Mouse (Mus musculus) heart, embryonic 14.5 days (tissue): ENCODE data around the gene Cblb. TPM values are rescaled to one million over a fixed set of nuclear protein-coding genes. Genes with fewer than 3 reads are reported as not detected.

ENCODE experiments used
- ATAC-seq: fragments of 200-750 bp; cut with Nextera tagmentation; 2 replicates; pipeline ENCODE4 v1.8.0; 2017; ENCODE audit warnings: low read depth, moderate TSS enrichment; ENCODE audit not compliant: insufficient number of reproducible peaks, insufficient read depth, low FRiP score
- H3K27ac ChIP-seq, 2 experiments: fragments of 200-500 bp in 1 of 2; fragments of 300-500 bp in 1 of 2; sonication (generic) in 1 of 2; replicated peaks in 1 of 2; 2 replicates each; pipeline ENCODE4 v1.5.1; 2012 to 2014; ENCODE audit warnings: low read depth in 2 of 2, low read length in 2 of 2, control low read depth in 1 of 2, mild to moderate bottlenecking in 1 of 2, mixed read lengths in 1 of 2; ENCODE audit not compliant: control insufficient read depth in 1 of 2, insufficient read depth in 1 of 2
- H3K27me3 ChIP-seq: fragments of 300-500 bp; sonication (generic); 2 replicates; pipeline ENCODE4 v1.6.1; 2014; ENCODE audit warnings: mild to moderate bottlenecking, low read length, control low read depth; ENCODE audit not compliant: control insufficient read depth, insufficient read depth
- H3K36me3 ChIP-seq: fragments of 300-500 bp; sonication (generic); 2 replicates; pipeline ENCODE4 v1.6.1; 2014; ENCODE audit warnings: mild to moderate bottlenecking, control low read depth, low read length, mixed read lengths; ENCODE audit not compliant: control insufficient read depth, insufficient read depth
- H3K4me1 ChIP-seq, 2 experiments: fragments of 200-500 bp in 1 of 2; fragments of 300-500 bp in 1 of 2; sonication (generic) in 1 of 2; 2 replicates each; pipeline ENCODE4 v1.6.1; 2012 to 2014; ENCODE audit warnings: low read length in 2 of 2, control low read depth in 1 of 2, mixed read lengths in 1 of 2; ENCODE audit not compliant: control insufficient read depth in 2 of 2, insufficient read depth in 2 of 2
- H3K4me2 ChIP-seq: fragments of 300-500 bp; sonication (generic); 2 replicates; pipeline ENCODE4 v1.6.1; 2014; ENCODE audit warnings: mild to moderate bottlenecking, low read length
- H3K4me3 ChIP-seq, 2 experiments: fragments of 200-500 bp in 1 of 2; fragments of 300-500 bp in 1 of 2; sonication (generic) in 1 of 2; 2 replicates each; pipeline ENCODE4 v1.5.1; 2012 to 2014; ENCODE audit warnings: low read length in 2 of 2, mild to moderate bottlenecking in 2 of 2, control low read depth in 1 of 2, low read depth in 1 of 2, moderate library complexity in 1 of 2; ENCODE audit not compliant: control insufficient read depth in 1 of 2, insufficient read depth in 1 of 2
- H3K9ac ChIP-seq: fragments of 300-500 bp; sonication (generic); 2 replicates; pipeline ENCODE4 v1.6.1; 2014; ENCODE audit warnings: mild to moderate bottlenecking, low read length
- H3K9me3 ChIP-seq: fragments of 300-500 bp; sonication (generic); 2 replicates; pipeline ENCODE4 v1.6.1; 2016; ENCODE audit warnings: low read length, control low read depth; ENCODE audit not compliant: control insufficient read depth
- WGBS: fragments of 180-500 bp; shearing (Covaris S2); extraction: QIAGEN DNeasy Blood & Tissue Kit; methylation state at CpG from one replicate; pipeline ENCODE4 v1.1.7; 2014; 5-methylcytosine and 5-hydroxymethylcytosine counted together
- polyA plus RNA-seq: library from polyadenylated mRNA; unstranded; fragments of >200 nt; fragmentation: Nextera tagmentation; extraction: Ambion mirVana; gene quantifications from 2 replicates; pipeline ENCODE4 v1.2.1, GENCODE M21; 2014

The Cblb gene
- 13.3 and 14.0 TPM in 2 replicates for polyA plus RNA-seq

GRCm38 (mm10) chr16:52031091-52031689 lies at the start of gene Cblb:
Gene Cblb (plus strand): TSS chr16:52031225.
- H3K36me3 ChIP-seq: peaks cover 16% of the 10 kb centered on the region
- WGBS: under 1% methylated on average over 38 of the region's 38 CpGs
- H3K27ac ChIP-seq: peak within 1 kb of the TSS; percentile 97
- peak within 1 kb of the TSS; percentile 95 for H3K9ac ChIP-seq
- peak; percentile 99 for ATAC-seq
- peak within 1 kb of the TSS; percentile 73 for H3K4me2 ChIP-seq
- H3K4me1 ChIP-seq: peaks cover 5 to 24% of the 10 kb centered on the region in 2 experiments
- H3K27me3 ChIP-seq: no peaks in the 10 kb centered on the region
- H3K9me3 ChIP-seq: no peaks in the 10 kb centered on the region
- peak within 1 kb of the TSS; percentile 58 to 91 for H3K4me3 ChIP-seq

DNA sequence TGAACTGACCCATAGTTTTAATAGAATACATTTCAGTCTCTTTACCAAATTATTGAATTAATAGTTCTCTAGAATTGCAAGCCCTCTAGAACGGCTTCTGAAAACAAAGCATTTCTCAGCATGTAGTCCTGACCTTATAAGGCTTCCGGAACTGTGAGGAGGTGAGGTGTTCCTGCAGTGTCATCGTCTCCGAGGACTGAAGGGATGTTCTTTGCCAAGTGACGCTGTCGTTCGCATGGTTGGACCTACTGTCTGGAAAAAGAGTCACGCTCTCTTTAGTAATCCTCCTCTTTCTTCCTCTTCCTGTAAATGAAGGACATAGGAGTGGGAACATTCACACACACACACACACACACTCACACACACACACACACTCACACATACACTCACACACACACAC lies 45.6 kb upstream of the Cblb start:
- Histone ChIP-seq H3K4me1 (peaks cover 3 to 7% of the 10 kb centered on the region in 2 experiments; a peak in 3 of 4 replicates), H3K27me3 (no peaks in the 10 kb centered on the region), H3K9ac (no peak overlapping the region), H3K27ac (no peak overlapping the region), H3K4me3 (no peak overlapping the region), H3K9me3 (no peaks in the 10 kb centered on the region), H3K4me2 (peak overlapping the region; percentile 27), H3K36me3 (no peaks in the 10 kb centered on the region)
- 49% methylated on average over 8 of the region's 8 CpGs for WGBS
- no peak for ATAC-seq

- H3K4me3 ChIP-seq: no peak overlapping the region
- ATAC-seq: no peak
- H3K4me1 ChIP-seq: peaks cover 3 to 7% of the 10 kb centered on the region in 2 experiments; a peak in 3 of 4 replicates
- no peaks in the 10 kb centered on the region for H3K36me3 ChIP-seq
- no peaks in the 10 kb centered on the region for H3K27me3 ChIP-seq
- no peak overlapping the region for H3K9ac ChIP-seq
- no peaks in the 10 kb centered on the region for H3K9me3 ChIP-seq
- no peak overlapping the region for H3K27ac ChIP-seq
- H3K4me2 ChIP-seq: no peak overlapping the region
- 37% methylated on average over 3 of the region's 3 CpGs for WGBS
Observed at GRCm38 (mm10) chr16:51986207-51986606, 44.8 kb upstream of the Cblb start.

DNA sequence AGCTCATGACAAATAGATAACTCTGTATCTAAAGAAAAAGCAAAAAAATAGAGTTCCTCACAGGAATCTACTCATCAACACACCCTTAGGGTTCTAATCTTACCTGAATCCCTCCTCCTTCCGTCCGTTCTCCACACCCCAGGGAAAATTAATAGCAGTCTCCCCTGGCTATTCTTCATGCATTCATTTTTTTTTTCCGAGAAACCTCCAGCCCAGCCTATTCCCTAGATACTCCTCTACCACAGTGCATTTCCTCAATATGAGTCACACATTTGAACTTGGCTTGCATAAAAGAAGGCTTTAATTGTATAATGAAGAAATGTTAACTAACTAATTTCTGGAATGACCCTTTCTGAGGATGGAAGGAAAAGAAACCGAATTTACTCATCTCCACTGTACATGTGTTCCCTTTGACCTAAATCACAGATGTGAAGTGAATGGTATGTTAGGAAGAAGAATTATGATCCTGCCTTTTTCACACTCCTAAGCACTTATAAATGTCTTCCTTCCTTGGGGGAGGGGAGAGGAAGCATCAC lies 43.9 kb upstream of the Cblb start:
- Histone ChIP-seq H3K4me3 (no peak overlapping the region), H3K27ac (no peak overlapping the region)
- ATAC-seq: no peak

DNA sequence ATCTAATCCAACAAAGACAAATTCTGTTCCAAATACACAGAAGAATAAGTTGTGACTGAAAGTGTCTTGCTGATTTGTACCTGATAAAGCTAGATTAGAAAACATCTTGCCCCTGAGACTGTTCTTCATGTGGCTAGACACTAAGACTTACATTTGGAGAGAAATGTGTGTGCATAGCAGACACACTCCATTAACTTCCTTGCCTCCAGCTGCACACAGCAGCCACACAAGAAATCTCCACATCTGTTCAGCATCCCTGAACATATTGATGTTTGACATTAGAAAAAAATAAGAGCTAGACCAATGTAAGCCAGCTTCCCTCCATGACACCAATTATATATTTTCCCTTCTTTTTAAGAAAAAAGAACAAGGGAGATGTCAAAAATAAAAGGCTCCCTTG lies 43.0 kb upstream of the Cblb start:
- H3K27ac ChIP-seq: no peak overlapping the region
- no peak for ATAC-seq
- H3K9ac ChIP-seq: no peak overlapping the region
- H3K36me3 ChIP-seq: no peaks in the 10 kb centered on the region
- peaks cover 3 to 7% of the 10 kb centered on the region in 2 experiments; a peak in 3 of 4 replicates for H3K4me1 ChIP-seq
- no peak overlapping the region for H3K4me3 ChIP-seq
- H3K4me2 ChIP-seq: no peak overlapping the region
- H3K27me3 ChIP-seq: no peaks in the 10 kb centered on the region
- H3K9me3 ChIP-seq: no peaks in the 10 kb centered on the region

More for the DNA sequence above, 43.9 kb upstream of the Cblb start:
- no peaks in the 10 kb centered on the region for H3K9me3 ChIP-seq
- H3K9ac ChIP-seq: no peak overlapping the region
- no peak overlapping the region for H3K4me2 ChIP-seq
- H3K4me1 ChIP-seq: peaks cover 3 to 7% of the 10 kb centered on the region in 2 experiments; a peak in 3 of 4 replicates
- 77% methylated on average over 4 of the region's 4 CpGs for WGBS
- H3K27me3 ChIP-seq: no peaks in the 10 kb centered on the region
- H3K36me3 ChIP-seq: no peaks in the 10 kb centered on the region

- H3K9me3 ChIP-seq: no peaks in the 10 kb centered on the region
- H3K27ac ChIP-seq: no peak overlapping the region
- H3K9ac ChIP-seq: no peak overlapping the region
- WGBS: 70% methylated on average over 3 of the region's 3 CpGs
- H3K4me3 ChIP-seq: no peak overlapping the region
- no peak for ATAC-seq
- H3K4me1 ChIP-seq: peaks cover 3 to 7% of the 10 kb centered on the region in 2 experiments; a peak in 3 of 4 replicates
- no peaks in the 10 kb centered on the region for H3K36me3 ChIP-seq
- no peak overlapping the region for H3K4me2 ChIP-seq
- no peaks in the 10 kb centered on the region for H3K27me3 ChIP-seq
Observed at GRCm38 (mm10) chr16:51989259-51989658, 41.8 kb upstream of the Cblb start.

GRCm38 (mm10) chr16:52000043-52000442 lies 31.0 kb upstream of the Cblb start:
- no peaks in the 10 kb centered on the region for H3K27me3 ChIP-seq

GRCm38 (mm10) chr16:52000801-52001200 lies 30.2 kb upstream of the Cblb start:
- H3K27me3 ChIP-seq: no peaks in the 10 kb centered on the region
- H3K9me3 ChIP-seq: no peaks in the 10 kb centered on the region
- no peak overlapping the region for H3K4me3 ChIP-seq
- ATAC-seq: no peak
- H3K36me3 ChIP-seq: no peaks in the 10 kb centered on the region
- no peak overlapping the region for H3K27ac ChIP-seq
- H3K4me1 ChIP-seq: no peaks in the 10 kb centered on the region
- no peak overlapping the region for H3K4me2 ChIP-seq
- no peak overlapping the region for H3K9ac ChIP-seq

More at GRCm38 (mm10) chr16:52000043-52000442, 31.0 kb upstream of the Cblb start:
- H3K4me2 ChIP-seq: no peak overlapping the region
- H3K9ac ChIP-seq: no peak overlapping the region
- no peak overlapping the region for H3K4me3 ChIP-seq
- H3K4me1 ChIP-seq: no peaks in the 10 kb centered on the region
- no peaks in the 10 kb centered on the region for H3K36me3 ChIP-seq
- no peak for ATAC-seq
- WGBS: 85% methylated on average over 3 of the region's 3 CpGs
- H3K27ac ChIP-seq: no peak overlapping the region
- no peaks in the 10 kb centered on the region for H3K9me3 ChIP-seq
